Mouse (Mus musculus) liver, embryonic 12.5 days (tissue): Measurements from ENCODE around the gene Ppm1k. TPM values are rescaled to one million over a fixed set of nuclear protein-coding genes. Genes with fewer than 3 reads are reported as not detected.
"Not testable (repeated sequence)": the region's sequence is repeated elsewhere in the genome, so short reads cannot be mapped to it uniquely, and the experiment has no call there.

Source experiments
- ATAC-seq: fragments of 200-750 bp; cut with Nextera tagmentation; 2 replicates; pipeline ENCODE4 v1.8.0; 2017; ENCODE audit warnings: moderate number of reproducible peaks, mild to moderate bottlenecking, moderate library complexity
- H3K27ac ChIP-seq: fragments of 300-500 bp; sonication (generic); 2 replicates; pipeline ENCODE4 v1.5.1; 2016; ENCODE audit warnings: mild to moderate bottlenecking
- H3K27me3 ChIP-seq: fragments of 300-500 bp; sonication (generic); replicated peaks from 2 replicates; pipeline ENCODE4 v1.6.1; 2016; ENCODE audit warnings: mild to moderate bottlenecking, moderate library complexity
- H3K36me3 ChIP-seq: fragments of 300-500 bp; sonication (generic); 2 replicates; pipeline ENCODE4 v1.6.1; 2016; ENCODE audit warnings: mild to moderate bottlenecking, moderate library complexity
- H3K4me1 ChIP-seq: fragments of 300-500 bp; sonication (generic); 2 replicates; pipeline ENCODE4 v1.6.1; 2016
- H3K4me2 ChIP-seq: fragments of 300-500 bp; sonication (generic); 2 replicates; pipeline ENCODE4 v1.6.1; 2016; ENCODE audit warnings: mild to moderate bottlenecking, moderate library complexity
- H3K4me3 ChIP-seq: fragments of 300-500 bp; sonication (generic); 2 replicates; pipeline ENCODE4 v1.5.1; 2016; ENCODE audit warnings: mild to moderate bottlenecking, moderate library complexity
- H3K9ac ChIP-seq: fragments of 300-500 bp; sonication (generic); 2 replicates; pipeline ENCODE4 v1.6.1; 2016; ENCODE audit warnings: mild to moderate bottlenecking, moderate library complexity
- H3K9me3 ChIP-seq: fragments of 300-500 bp; sonication (generic); replicated peaks from 2 replicates; pipeline ENCODE4 v1.6.1; 2016; ENCODE audit warnings: mild to moderate bottlenecking, moderate library complexity
- WGBS: fragments of 180-500 bp; shearing (Covaris S2); methylation state at CpG from one replicate; pipeline ENCODE4 v1.1.7; 2016; ENCODE audit not compliant: insufficient replicate concordance; 5-methylcytosine and 5-hydroxymethylcytosine counted together
- polyA plus RNA-seq: library from polyadenylated mRNA; unstranded; fragments of >200 nt; fragmentation: Nextera tagmentation; extraction: Ambion mirVana; gene quantifications from 2 replicates; pipeline ENCODE4 v1.2.1, GENCODE M21; 2016

Gene Ppm1k
- polyA plus RNA-seq, 1 experiment from 2014 or later, result 2.9 TPM

DNA sequence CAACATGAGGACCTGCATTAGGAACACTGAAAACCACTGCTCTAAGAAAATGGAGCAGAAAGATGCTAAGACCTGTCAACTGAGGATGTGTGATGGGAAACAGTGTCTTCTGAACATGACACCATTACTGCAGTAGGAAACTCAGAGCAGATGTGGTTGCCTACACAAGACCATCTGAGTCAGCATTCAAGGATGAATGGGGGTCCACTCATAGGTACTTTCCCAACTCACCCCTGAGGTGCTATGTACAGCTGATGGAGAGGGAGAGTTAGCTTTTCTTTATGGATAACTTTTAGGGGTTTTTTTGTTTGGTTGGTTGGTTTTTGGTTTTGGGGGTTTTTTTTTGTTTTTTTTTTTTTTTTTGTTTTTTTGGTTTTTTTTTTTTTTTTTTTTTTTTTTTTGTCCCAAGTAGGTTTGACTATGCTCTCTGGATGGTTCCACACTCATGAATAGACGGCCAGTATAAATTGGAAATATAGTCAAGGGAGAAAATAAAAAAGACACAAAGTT is 5.9 kb downstream of the Ppm1k start:
- no peaks in the 10 kb centered on the region for H3K27me3 ChIP-seq
- no peaks in the 10 kb centered on the region for H3K9me3 ChIP-seq
- no peak overlapping the region for H3K4me2 ChIP-seq
- peaks cover 18% of the 10 kb centered on the region for H3K4me1 ChIP-seq
- H3K4me3 ChIP-seq, result no peak overlapping the region
- H3K27ac ChIP-seq, result no peak overlapping the region
- no peaks in the 10 kb centered on the region for H3K36me3 ChIP-seq
- WGBS, result 56% methylated on average over 1 of the region's 1 CpGs
- ATAC-seq, result no peak
- H3K9ac ChIP-seq, result no peak overlapping the region

DNA sequence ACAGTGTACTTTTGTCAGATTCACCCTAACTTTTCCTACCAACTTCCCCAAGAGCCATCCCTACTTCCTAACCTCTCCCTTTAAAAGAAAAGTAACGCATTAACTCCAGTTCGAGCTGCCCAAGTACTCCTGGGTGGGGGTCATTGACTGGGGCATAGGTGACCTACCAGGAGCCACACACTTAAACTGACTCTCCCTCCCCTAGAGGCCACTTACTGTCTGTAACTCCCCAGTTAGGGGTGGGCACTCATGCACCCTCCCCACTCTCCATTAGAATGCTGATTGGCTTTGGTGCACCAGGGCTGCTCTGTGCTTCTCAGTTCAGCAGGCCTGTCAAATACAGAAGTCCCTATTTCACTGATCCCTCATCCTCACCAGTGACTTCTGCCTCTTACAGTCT is 8.3 kb downstream of the Ppm1k start:
- Histone ChIP-seq H3K9me3 (no peaks in the 10 kb centered on the region), H3K4me1 (0 out of 2 replicates have a peak, but pooled peaks cover 3% of the 10 kb centered on the region), H3K4me2 (no peak overlapping the region), H3K27me3 (no peaks in the 10 kb centered on the region), H3K9ac (no peak overlapping the region), H3K27ac (no peak overlapping the region), H3K4me3 (no peak overlapping the region), H3K36me3 (no peaks in the 10 kb centered on the region)
- ATAC-seq, result peak; percentile 49; the same call in 1 of the 2 replicates
- WGBS, result 67% methylated on average over 2 of the region's 2 CpGs

GRCm38 (mm10) chr6:57524742-57525141 is 10.5 kb downstream of the Ppm1k start:
- Histone ChIP-seq H3K27me3 (no peaks in the 10 kb centered on the region), H3K4me1 (no peaks in the 10 kb centered on the region), H3K36me3 (no peaks in the 10 kb centered on the region), H3K4me3 (no peak overlapping the region), H3K27ac (no peak overlapping the region), H3K9ac (no peak overlapping the region), H3K9me3 (no peaks in the 10 kb centered on the region), H3K4me2 (no peak overlapping the region)
- 79% methylated on average over 10 of the region's 10 CpGs for WGBS
- no peak for ATAC-seq

DNA sequence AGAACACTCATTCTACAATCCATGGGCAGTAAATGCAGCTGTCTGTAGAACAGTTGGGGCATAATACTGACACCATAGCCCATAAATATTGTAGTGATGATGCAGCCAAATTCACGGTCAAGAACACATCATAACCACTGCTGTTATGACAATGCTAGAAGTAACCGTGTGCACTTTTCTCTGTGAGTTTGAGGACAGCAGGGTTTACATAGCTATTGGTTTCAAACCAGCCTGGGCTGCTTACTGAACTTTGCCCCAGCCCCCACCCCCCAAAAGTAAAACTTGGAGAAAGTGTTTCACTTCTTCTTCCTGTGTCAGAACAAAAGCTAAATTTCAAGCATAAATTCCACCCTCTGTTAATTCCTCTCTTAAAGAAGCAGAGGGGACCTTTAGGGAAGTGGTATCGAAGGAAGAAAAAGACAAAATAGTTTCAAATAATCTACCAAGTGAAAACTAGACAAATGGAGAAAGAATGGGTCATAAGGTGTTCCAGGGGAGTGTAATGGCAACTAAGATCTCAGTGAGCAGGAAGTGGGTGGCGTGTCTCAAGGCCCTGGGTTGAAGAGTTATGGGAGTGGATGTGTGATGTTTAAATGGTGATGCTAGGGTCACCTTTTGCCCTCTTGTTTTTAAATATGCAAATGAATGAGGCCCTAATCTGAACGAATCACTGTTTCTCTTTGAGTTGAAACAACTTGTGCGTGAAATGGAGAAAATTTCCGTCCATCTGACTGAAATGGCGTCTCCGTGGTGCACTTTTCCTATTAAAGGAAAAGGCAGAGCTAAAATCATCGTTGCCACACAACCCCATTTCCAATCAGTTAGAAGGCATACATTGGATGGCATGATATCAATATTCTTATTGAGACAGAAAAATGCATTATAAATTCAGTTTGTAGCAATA is 14.3 kb downstream of the Ppm1k start:
- Histone ChIP-seq H3K4me2 (no peak overlapping the region), H3K9ac (no peak overlapping the region), H3K27me3 (no peaks in the 10 kb centered on the region), H3K9me3 (no peaks in the 10 kb centered on the region), H3K36me3 (no peaks in the 10 kb centered on the region), H3K4me1 (no peaks in the 10 kb centered on the region), H3K27ac (no peak overlapping the region), H3K4me3 (no peak overlapping the region)
- 76% methylated on average over 10 of the region's 10 CpGs for WGBS
- no peak for ATAC-seq

DNA sequence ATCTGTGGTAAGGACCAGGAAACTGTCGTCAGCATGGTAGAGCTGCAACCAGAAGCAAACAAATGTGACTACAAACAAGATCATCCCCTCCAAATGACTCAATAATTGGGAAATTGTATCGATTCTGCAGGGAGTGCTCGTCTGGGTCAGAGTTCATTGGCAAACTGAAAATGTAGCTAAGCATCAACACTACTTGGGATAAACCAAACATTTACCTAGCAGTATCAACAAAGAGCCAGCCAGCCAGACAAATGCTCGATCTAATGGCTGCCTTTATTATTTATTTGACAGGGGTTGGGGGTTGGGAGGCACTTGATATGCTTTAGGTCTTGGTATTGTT is 21.3 kb downstream of the Ppm1k start:
- no peaks in the 10 kb centered on the region for H3K9me3 ChIP-seq
- 0 out of 2 replicates have a peak overlapping the region, but pooled peaks have one; percentile 45 for H3K27ac ChIP-seq
- WGBS, result 60% methylated on average over 4 of the region's 4 CpGs
- no peak overlapping the region for H3K4me2 ChIP-seq
- peaks cover 2% of the 10 kb centered on the region; the same call in 1 of the 2 replicates for H3K36me3 ChIP-seq
- ATAC-seq, result peak; percentile 74
- no peak overlapping the region for H3K9ac ChIP-seq
- H3K4me3 ChIP-seq, result no peak overlapping the region
- H3K27me3 ChIP-seq, result no peaks in the 10 kb centered on the region
- no peaks in the 10 kb centered on the region for H3K4me1 ChIP-seq

DNA sequence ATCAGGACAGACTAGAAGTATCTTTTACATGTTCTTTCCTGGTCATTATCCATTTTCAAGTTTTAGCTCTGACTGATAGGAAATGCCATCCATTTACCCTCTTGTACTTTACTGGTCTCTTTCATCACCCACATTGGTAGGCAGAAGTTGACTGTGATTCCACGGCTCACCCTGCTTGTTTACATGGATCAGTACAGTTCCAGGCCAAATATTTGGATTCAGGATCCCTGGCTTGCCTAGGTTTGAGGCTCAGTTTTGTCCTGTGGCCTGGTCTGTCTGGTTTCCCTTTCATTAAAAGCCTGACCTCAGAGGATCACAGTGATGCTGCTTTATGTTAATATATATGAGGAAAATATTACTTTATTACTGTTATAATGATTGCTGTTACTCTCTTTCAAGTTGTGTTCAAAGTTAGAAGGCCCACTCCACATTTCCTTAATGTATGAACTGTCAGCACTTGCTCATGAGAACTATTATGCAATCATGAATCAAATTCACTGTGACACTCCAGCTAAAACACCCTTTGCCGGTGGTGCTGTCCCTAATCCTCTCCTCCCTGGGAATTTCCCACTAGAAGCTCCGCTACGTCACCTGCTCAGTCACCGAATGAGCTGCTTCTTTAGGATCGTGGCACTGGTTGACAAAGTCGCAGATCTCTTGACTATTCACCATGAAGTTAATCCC is 21.8 kb downstream of the Ppm1k start:
- Histone ChIP-seq H3K9me3 (no peaks in the 10 kb centered on the region), H3K4me1 (no peaks in the 10 kb centered on the region), H3K9ac (no peak overlapping the region), H3K4me2 (no peak overlapping the region), H3K27ac (0 out of 2 replicates have a peak overlapping the region, but pooled peaks have one; percentile 45), H3K36me3 (peaks cover 2% of the 10 kb centered on the region; the same call in 1 of the 2 replicates), H3K27me3 (no peaks in the 10 kb centered on the region), H3K4me3 (no peak overlapping the region)
- 61% methylated on average over 7 of the region's 7 CpGs for WGBS
- peak; percentile 51; the same call in 1 of the 2 replicates for ATAC-seq

DNA sequence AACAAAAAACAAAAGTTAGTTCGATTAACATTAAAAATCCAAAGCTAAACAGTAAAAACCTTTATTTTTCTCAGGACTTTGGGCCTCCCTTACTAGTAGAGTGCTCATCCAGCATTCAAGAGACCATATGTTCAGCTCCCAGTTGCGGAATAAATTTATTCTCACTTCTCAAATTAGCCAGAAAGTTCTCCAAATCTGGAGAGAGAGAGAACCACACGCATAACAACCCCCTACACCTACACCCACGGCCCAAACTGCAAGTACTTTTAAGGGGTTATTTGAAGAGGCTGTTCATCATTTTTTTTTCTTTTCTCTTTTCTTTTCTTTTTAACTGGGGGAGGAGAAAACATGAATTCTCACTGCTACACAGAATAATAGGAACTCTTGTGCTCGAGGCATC is 23.4 kb downstream of the Ppm1k start:
- Histone ChIP-seq H3K27ac (no peak overlapping the region), H3K4me2 (no peak overlapping the region), H3K9me3 (no peaks in the 10 kb centered on the region), H3K36me3 (peaks cover 2% of the 10 kb centered on the region; the same call in 1 of the 2 replicates), H3K4me3 (no peak overlapping the region), H3K27me3 (no peaks in the 10 kb centered on the region), H3K4me1 (no peaks in the 10 kb centered on the region), H3K9ac (no peak overlapping the region)
- 62% methylated on average over 5 of the region's 5 CpGs for WGBS
- ATAC-seq, result no peak

DNA sequence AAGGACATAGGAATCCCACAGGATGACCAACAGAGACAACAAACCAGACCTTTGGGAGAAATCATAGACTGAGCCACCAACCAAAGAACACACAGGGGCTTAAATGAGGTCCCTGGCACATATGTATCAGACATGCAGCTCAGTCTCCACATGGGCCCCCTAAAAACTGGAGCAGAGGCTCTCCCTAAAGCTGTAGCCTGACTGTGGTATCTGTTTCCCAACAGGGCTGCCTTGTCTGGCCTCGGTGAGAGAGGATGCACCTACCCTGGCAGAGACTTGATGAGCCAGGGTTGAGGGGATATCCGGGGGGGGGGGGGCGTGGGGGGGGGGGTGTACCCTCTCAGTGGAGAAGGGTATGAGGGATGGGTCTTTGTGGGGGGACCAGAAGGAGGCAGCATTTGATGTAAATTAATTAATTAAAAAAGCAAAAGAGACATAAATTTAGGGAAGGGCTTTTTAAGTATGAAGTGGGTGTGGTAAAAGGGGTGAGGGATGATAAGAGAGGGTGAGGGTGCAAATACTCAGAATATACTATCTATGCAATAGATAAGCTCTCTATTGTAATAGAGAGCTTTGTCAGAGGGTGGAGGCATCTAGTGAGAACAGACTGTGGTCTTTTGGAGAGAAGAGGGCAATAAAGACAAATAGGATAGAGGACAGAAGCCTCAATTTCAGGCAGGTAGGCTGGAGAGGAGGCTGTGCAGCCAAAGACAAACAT is 31.4 kb downstream of the Ppm1k start:
- Histone ChIP-seq H3K4me1 (peaks cover 14% of the 10 kb centered on the region), H3K36me3 (no peaks in the 10 kb centered on the region), H3K9ac (no peak overlapping the region), H3K9me3 (no peaks in the 10 kb centered on the region), H3K27ac (no peak overlapping the region), H3K4me3 (no peak overlapping the region), H3K27me3 (no peaks in the 10 kb centered on the region), H3K4me2 (0 out of 2 replicates have a peak overlapping the region, but pooled peaks have one; percentile 20)
- ATAC-seq, result peak; percentile 78
- WGBS, result 24% methylated on average over 3 of the region's 3 CpGs

GRCm38 (mm10) chr6:57499209-57499608 is 36.1 kb downstream of the Ppm1k start:
- H3K4me1 ChIP-seq, result peaks cover 9% of the 10 kb centered on the region
- ATAC-seq, result no peak
- no peak overlapping the region for H3K27ac ChIP-seq
- WGBS, result 57% methylated on average over 2 of the region's 2 CpGs
- no peaks in the 10 kb centered on the region for H3K36me3 ChIP-seq
- no peak overlapping the region for H3K4me3 ChIP-seq
- no peaks in the 10 kb centered on the region for H3K9me3 ChIP-seq
- no peak overlapping the region for H3K9ac ChIP-seq
- H3K27me3 ChIP-seq, result no peaks in the 10 kb centered on the region
- H3K4me2 ChIP-seq, result no peak overlapping the region

DNA sequence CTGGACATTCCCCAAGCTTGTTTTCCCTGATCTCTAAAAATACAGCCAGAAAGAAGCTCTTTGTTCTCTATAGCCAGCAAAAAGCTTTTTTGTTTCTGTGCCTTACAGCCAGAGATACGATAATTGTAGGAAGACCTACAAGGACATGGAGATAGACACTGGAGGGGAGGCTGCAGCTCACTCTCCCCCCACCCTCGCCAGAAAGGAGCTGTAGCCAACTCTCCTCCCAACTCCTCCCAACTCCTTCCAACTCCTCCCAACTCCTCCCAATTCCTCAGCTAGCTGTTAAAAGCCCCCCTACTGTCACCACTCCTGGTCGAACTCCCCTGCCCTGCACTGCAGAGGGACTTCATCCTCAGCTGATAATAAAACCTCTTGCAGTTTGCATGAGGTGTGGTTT is 67.1 kb downstream of the Ppm1k start:
- H3K4me1 ChIP-seq, H3K27me3 ChIP-seq, H3K4me3 ChIP-seq, H3K9me3 ChIP-seq, H3K4me2 ChIP-seq, H3K27ac ChIP-seq, H3K36me3 ChIP-seq, H3K9ac ChIP-seq, ATAC-seq: not testable (repeated sequence)
- WGBS, result 23% methylated on average over 3 of the region's 3 CpGs
